Mouse (Mus musculus) MEL-GATA-1-ER (cell line): Measurements from ENCODE around the gene Masp2.

Experiments used
- DNase-seq: peaks from one replicate; pipeline ENCODE4 v3.0.0-alpha.2; 2012; ENCODE audit warnings: low read depth; ENCODE audit errors: extremely low read depth

Masp2 gene

DNA sequence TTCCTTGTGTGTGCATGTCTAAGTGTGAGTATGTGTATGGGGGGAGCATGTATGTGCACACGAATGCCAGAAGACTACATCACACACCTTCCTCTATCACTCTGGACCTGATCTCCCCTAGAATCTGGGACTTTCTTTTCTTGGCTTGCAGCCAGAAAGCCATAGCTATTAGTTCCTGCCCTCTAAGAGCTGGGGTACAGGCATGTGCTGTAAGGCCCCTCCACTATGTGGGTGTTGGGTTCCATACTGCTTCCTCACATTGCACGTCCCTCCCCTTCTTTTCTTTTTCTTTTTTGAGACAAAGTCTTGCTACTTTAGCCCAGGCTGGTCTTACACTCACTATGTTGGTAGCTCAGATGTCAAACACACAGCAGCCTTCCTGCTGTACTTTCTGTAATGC, 33.0 kb downstream of the Masp2 start:
- DNase-seq, result no peak

DNA sequence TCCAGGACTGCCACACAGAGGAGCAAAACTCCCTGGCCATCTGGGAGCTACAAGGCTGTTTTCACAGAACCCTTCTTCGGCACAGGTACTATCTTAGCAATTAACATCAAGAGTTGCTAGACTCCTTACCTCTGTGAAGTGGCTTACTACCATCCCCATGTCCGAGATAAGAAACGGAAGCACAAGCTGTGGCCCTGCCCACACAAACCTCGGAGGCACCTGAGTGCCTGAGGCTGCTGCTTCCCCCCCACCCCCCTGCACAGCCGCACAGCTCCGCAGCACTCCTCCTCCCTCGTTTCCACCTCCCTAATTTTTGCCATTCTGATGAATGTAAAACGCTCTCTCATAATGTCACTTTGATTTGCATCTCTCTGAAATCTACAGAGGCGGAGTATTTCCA, 35.9 kb downstream of the Masp2 start:
- DNase-seq, result no peak

DNA sequence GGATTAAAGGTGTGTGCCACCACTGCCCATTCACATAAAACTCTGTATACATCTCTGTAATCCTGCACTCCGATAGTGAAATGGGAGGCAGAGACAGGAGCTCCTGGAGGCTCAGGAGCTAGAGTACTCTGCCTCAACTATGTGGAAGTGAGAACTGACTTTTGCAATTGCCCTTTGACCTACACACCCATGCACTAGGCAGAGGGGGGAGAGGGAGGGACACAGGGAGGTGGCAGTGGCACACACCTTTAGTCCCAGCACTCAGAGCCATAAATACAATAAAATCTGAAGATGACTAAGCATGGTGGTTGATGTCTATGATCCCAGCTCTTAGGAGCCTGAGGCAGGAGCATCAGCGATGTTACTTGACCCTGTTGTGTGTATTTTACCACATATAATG, 37.1 kb downstream of the Masp2 start:
- DNase-seq, result no peak

DNA sequence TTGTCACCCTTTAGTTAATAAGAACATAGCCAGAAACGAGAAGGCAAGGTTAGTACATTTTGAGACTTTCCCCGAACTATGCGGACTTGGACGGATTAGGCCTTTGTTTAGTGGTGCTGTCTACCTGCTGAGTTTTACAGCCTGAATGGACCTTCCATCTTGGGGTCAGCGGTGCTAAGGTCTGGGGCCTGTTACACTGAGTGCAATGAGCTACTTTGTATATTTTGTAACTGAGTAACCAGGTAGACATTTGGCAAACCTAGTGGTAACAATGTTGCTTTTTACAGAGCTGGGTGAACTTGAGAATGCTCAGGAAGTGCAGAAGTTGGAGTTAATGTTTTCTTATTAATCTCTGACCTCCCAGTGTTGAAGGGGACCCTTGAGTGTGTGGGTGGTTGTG, 38.8 kb downstream of the Masp2 start:
- no peak for DNase-seq

DNA sequence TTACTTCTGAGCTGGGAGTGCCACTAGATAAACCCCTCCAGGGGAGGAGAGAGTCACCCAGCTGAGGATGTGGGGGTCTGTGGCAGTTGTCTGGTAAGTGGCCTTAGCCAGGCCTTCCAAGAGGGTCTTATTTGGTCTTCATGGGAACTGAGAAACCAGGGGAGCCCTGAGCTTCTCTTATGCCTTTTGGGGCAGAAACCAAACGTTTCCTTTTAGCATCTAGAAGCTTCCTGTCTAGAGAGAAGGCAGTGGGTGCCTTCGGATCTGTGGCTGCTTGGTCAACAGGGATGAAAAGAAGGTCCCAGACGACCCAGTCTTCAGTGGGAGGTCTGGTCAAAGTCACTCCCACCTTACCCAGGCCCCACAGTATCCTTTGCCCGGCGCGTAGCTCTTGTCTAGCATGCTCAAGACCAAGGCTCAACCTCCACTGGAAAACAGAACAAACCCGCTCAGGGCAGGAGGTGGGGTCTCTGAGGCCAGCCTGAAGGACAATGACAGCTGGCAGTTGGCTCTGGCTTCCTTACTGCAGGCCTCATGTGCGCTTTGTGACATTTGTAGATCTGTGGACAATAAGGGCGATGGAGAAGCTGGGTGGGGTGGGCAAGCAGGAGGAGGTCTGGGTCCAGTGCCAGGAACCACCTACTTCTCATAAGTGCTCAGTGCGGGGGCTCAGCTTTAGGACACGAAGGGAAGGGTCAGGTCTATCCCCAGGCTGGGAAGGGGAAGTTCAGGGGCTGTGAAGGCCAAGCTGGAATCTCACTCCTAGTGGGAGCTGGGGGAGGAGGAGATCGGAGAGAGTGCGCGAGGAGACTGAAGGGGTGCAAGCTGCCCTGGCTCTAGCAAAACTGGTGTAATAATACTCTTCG, 41.2 kb downstream of the Masp2 start, which contains the start of gene Gm572:
Gm572 (plus strand) TSS at position 27 of the 866 bp plus-strand sequence.
- DNase-seq, result no peak

DNA sequence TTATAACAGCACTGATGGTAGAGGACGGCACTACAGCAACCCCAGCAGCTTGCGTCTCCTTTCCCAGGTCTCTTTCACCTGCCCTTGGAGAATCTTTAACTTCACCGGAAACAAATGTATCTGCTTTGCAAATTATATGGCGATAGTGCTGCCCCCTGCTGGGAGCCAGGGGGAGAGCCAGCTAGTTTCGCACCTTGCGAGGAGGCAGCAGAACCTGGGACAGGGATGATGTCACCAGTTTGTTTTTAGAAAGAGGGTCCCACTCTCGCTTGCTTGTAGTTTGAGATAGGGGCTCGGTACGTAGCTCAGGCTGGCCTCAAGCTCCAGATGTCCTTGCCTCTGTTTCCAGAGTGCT, 41.8 kb downstream of the Masp2 start:
- DNase-seq, result peak; percentile 43

DNA sequence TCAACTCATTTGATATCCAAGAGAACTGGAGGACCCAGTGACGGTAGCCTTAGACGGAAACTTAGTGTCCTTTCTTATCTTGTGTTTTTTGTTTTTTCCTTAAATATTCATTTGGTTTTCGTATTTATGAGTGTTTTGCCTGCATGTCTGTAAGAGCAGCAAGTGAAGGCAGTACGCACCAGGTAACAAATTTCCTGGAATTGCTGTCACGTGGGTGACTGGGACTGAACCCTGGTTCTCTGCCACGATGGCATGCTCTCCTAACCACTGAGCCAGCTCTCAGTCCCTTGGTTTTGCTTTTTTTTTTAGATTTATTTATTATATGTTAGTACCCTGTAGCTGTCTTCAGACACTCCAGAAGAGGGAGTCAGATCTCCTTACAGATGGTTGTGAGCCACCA, 42.6 kb downstream of the Masp2 start:
- no peak for DNase-seq

DNA sequence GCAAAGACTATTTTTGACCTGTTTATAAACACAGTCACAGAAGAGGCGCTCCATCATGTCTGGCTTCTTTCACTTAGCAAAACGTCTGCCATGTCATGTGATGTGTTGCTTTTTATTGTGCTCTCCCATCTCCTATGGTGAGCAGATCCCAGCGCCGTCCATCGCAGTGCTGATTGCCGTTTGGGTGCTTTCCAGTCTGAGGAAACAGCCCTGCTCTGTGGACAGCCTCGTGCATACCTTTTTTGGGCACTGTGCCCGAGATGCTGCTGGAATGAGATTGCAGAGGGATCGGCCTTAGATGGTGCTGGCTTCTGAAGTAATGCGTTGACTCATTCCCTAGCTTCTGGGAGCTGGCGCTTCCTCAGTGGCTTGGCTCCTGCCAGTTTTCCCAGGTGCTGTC, 44.3 kb downstream of the Masp2 start:
- DNase-seq, result no peak

DNA sequence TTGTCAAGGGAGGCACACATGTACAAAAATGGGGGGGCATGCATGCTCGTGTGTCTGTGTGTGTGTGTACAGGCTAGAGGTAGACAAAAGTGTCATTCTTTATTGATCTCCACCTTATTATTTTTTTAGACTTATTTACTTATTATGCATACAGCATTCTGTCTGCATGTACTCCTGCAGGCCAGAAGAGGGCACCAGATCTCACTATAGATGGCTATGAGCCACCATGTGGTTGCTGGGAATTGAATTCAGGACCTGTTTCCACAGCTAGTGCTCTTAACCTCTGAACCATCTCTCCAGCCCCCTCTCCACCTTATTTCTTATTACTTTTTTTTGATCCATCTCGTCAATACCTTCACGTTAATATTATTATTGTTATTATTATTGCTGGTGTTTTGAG, 47.0 kb downstream of the Masp2 start:
- no peak for DNase-seq

DNA sequence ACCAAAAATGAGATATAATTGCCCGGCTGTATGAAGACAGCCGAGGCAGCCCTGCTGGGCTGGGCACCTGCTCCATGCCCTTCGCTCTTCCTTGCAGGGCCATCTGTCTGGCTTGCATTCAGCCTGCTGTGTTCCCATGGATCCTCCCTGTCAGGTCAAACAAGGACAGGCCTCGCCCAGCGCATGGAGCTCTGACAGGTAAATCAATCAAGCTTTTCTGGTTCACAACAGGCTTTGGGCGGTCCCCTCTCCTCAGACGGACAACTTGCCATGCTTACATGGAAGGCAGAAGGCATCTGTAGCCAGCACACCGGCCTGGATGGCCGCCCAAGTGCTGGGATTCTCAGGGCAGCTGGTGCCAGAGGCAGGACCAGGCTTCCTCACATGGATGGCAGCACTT, 48.7 kb downstream of the Masp2 start:
- no peak for DNase-seq

DNA sequence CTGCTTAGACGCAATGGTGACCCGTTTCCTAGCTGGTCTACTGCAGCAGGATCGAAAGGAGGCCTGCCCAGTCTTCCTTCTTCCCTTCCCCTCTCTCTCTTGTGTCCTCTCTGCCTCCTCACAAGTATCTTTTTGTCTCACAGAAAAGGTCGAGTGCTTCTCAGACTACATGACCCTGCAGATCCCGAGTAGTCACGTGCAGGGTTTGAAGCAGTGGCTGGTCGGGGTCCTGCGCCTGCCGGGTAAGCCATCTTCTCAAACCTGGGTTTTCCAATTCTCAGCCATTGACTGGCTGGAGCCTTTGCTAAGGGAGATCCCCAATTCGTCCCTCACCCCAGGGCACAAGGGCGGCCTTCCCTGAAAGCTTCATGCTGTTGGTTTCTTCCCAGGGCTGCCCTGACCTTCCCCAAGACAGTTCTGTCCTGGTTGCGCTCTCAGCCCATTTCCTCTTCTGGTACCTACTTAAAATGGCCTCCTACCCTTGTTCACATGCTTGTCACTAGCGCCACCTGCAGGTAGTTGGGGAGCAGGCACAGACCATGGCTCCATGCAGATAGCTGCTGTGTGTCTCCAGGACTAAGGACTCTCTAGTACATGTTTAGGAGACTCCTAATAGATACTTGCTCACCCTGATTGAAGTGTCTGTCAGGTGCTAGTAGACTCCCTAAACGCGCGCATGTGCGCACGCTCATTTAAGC, 52.5 kb downstream of the Masp2 start:
- DNase-seq, result peak; percentile 46

DNA sequence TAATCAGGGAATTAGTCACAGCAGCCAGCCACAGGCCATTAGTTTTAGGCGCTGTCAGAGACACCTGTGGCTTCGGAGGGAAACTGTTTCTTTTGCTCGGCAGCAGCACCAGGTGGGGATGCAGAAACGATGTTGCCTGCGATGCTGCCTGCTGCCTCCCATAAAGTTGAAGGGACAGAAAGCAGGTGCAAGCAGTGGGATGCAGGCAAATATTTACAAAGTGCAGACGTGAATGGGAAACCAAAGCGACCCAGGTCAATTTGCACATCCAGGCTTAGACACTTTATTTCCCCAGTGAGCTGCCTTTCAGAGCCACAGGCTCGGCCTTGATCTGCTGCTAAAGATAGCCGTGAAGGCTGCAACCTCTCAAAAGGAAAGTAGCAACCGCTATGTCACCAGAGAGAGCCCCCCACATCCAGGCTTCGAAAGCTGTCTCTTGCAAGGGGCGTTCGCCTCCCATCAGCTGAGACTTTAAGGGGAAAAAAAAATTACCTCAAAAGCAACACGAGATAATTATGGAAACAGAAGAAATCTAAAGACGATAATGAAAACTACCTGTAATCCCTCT, 54.4 kb downstream of the Masp2 start:
- no peak for DNase-seq

DNA sequence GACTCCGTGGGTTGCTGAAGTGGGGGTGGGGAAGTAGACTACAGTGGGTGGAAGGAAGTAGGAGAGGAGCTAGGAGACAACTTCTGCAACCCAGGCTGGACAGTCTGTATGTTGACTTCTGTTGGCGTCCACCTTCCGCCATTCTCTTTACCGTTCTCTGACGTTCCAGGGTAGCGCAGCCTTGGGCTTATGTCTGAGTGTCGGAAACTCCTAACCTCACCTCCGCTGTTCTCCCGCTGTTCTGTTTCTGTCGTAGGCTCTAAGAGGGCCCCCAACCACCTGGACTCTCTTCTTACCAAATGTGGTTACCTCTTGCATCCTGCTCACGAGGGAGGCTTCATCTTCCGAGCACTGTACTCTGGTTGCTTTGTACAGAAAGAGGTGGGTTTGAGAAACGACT, 55.4 kb downstream of the Masp2 start:
- DNase-seq, result no peak

DNA sequence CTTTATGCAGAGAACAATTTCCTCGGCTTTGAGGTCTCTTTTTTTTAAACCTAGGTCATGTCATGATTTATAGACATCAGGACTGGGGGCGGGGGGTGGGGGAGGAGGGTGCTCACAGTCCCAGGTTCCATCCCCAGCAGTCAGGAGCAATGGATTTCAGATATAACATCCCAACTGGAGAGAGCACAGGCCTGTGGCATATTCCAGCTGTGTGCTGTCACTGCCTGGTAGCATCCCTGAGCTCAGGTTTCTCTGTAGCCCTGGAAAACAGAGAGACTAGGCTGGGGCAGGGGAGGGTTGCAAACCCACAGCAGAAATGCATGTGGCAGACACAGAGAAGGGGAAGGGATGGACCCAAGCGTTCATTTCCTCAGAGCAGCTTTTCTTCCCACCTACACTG, 57.8 kb downstream of the Masp2 start:
- no peak for DNase-seq

DNA sequence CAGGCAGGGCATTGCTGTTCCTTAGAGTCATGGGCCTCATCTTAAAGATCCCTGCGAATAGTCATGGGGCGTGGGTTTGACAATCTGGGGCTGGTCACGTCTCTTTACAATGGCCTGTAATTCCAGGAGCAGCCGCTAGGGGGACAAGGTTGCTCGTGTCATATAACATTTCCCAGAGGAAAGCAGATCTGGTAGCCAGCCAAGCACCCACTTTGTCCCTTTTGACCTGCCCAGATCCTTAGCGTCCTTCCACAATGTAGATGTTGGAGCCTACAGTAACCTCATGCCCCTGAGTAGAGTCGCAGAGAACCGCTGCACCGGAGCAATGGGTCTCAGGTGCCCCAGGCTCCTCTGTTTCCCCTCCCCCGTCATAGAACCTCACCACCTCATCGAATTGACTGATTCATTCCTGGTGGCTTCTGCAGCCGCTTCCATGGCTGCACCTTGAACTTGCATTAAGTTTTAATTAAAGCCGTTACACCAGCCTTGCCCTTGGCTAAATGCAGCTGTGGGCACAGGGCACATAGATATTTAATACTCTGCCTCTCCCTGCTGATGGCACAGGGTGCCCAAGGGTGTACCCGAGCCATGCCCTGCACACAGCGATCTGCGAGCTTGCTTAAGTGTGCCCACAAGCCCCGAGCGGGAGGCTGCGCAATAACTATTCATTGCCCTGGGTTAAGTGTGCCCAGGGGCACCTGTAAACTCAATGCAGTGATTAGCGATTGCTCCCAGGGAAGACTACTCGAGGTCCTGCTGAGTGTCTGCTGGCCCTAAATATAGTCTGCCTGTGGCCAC, 60.0 kb downstream of the Masp2 start:
- DNase-seq, result no peak

DNA sequence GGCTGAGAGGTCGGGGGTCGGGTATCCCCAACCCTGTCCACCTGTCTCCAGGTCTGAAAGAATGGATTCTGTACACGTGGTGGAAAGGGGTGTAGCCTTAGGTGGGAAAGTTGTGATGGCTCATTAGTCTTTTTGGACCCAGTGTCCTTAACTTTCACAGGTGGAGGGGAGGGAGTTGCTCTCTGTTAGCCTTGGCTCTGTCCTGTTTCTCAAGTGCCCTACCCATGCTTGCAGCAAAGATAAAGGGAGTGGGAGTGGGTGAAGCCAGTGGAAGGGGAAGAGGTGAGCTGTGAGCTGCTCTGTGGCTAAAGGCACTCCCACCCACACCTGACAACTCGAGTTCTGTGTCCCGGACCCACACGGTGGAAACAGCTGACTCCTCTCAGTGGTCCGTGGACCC, 61.0 kb downstream of the Masp2 start:
- DNase-seq, result no peak

DNA sequence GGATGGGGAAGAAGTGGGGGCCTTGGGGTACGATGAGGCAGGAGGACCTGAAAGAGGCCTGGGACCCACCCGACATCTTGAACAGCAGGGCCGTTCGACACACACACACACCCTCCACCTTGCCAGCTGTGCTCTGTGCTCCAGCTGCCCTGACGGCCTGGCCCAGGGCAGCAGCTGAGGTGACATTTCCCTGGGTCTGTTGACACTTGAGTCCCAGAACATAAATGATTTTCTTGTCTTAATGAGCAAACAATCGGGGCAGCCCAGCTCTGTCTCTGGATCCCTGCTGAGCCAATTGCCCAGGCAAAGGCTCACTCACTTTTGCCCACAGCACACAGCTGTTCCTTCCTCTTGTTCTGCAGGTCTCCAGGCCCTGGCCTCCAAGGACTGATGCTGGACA, 61.7 kb downstream of the Masp2 start:
- no peak for DNase-seq
